Mouse (Mus musculus): Measurements from ENCODE around the gene Utp18.
"Not testable (repeated sequence)": the region's sequence is repeated elsewhere in the genome, so short reads cannot be mapped to it uniquely, and the experiment has no call there.

Utp18 gene

GRCm38 (mm10) chr11:93885572-93886410 is at the start of gene Utp18, which contains the start of gene Mbtd1:
Utp18 (minus strand) TSS chr11:93885766.
Mbtd1 (plus strand) TSS chr11:93885852.
- DNase-seq (ENCODE audit: low spot score): peak; percentile 99

GRCm38 (mm10) chr11:93929106-93929505 is 43.5 kb upstream of the Utp18 start:
- no peak for DNase-seq (ENCODE audit: low spot score)

GRCm38 (mm10) chr11:93915019-93915418 is 29.5 kb upstream of the Utp18 start:
- DNase-seq (ENCODE audit: low spot score): not testable (repeated sequence)

GRCm38 (mm10) chr11:93911603-93912002 is 26.0 kb upstream of the Utp18 start:
- no peak for DNase-seq (ENCODE audit: low spot score)

- DNase-seq (ENCODE audit: low spot score): no peak
Measured at GRCm38 (mm10) chr11:93908829-93909228, 23.3 kb upstream of the Utp18 start.

- DNase-seq (ENCODE audit: low spot score): no peak
Measured at GRCm38 (mm10) chr11:93907839-93908238, 22.3 kb upstream of the Utp18 start.

GRCm38 (mm10) chr11:93906834-93907233 is 21.3 kb upstream of the Utp18 start:
- DNase-seq (ENCODE audit: low spot score): no peak

- DNase-seq (ENCODE audit: low spot score): no peak
Measured at GRCm38 (mm10) chr11:93897732-93898131, 12.2 kb upstream of the Utp18 start.

GRCm38 (mm10) chr11:93887080-93887447 is 1.5 kb upstream of the Utp18 start:
- DNase-seq (ENCODE audit: low spot score): no peak

- DNase-seq (ENCODE audit: low spot score): peak; percentile 16
Measured at GRCm38 (mm10) chr11:93886411-93887079, 979 bp upstream of the Utp18 start.

- DNase-seq (ENCODE audit: low spot score): peak; percentile 49
Measured at GRCm38 (mm10) chr11:93884901-93885571, 530 bp downstream of the Utp18 start.

GRCm38 (mm10) chr11:93884068-93884467 is 1.5 kb downstream of the Utp18 start:
- DNase-seq (ENCODE audit: low spot score): no peak

- DNase-seq (ENCODE audit: low spot score): no peak
Measured at GRCm38 (mm10) chr11:93862638-93863037, 22.9 kb downstream of the Utp18 start.

GRCm38 (mm10) chr11:93862045-93862623 is 23.4 kb downstream of the Utp18 start:
- no peak for DNase-seq (ENCODE audit: low spot score)

GRCm38 (mm10) chr11:93861193-93861592 is 24.4 kb downstream of the Utp18 start:
- DNase-seq (ENCODE audit: low spot score): no peak

- no peak for DNase-seq (ENCODE audit: low spot score)
Measured at GRCm38 (mm10) chr11:93860540-93861172, 24.9 kb downstream of the Utp18 start.

- peak; percentile 71 for DNase-seq (ENCODE audit: low spot score)
Measured at GRCm38 (mm10) chr11:93856284-93856955, 29.1 kb downstream of the Utp18 start.

- no peak for DNase-seq (ENCODE audit: low spot score)
Measured at GRCm38 (mm10) chr11:93852546-93852945, 33.0 kb downstream of the Utp18 start.

GRCm38 (mm10) chr11:93847342-93847741 is 38.2 kb downstream of the Utp18 start:
- DNase-seq (ENCODE audit: low spot score): no peak

- DNase-seq (ENCODE audit: low spot score): no peak
Measured at GRCm38 (mm10) chr11:93835800-93836199, 49.8 kb downstream of the Utp18 start.

GRCm38 (mm10) chr11:93829971-93830370 is 55.6 kb downstream of the Utp18 start:
- no peak for DNase-seq (ENCODE audit: low spot score)

All from urinary bladder, postnatal 25 days (tissue).